Mouse (Mus musculus) heart, embryonic 12.5 days (tissue): ENCODE data around the gene Gm21731. TPM values are rescaled to one million over a fixed set of nuclear protein-coding genes. Genes with fewer than 3 reads are reported as not detected.
"Not testable (repeated sequence)": the region's sequence is repeated elsewhere in the genome, so short reads cannot be mapped to it uniquely, and the experiment has no call there.

Experiments
- ATAC-seq: fragments of 200-750 bp; cut with Nextera tagmentation; 2 replicates; pipeline ENCODE4 v1.8.0; 2017; ENCODE audit warnings: moderate TSS enrichment, moderate library complexity; ENCODE audit not compliant: insufficient number of reproducible peaks, low FRiP score
- H3K27ac ChIP-seq: fragments of 300-500 bp; sonication (generic); 2 replicates; pipeline ENCODE4 v1.5.1; 2016; ENCODE audit warnings: mild to moderate bottlenecking, moderate library complexity; ENCODE audit not compliant: poor library complexity, severe bottlenecking
- H3K27me3 ChIP-seq: fragments of 300-500 bp; sonication (generic); replicated peaks from 2 replicates; pipeline ENCODE4 v1.6.1; 2016; ENCODE audit warnings: mild to moderate bottlenecking, moderate library complexity
- H3K36me3 ChIP-seq: fragments of 300-500 bp; sonication (generic); 2 replicates; pipeline ENCODE4 v1.6.1; 2016; ENCODE audit warnings: mild to moderate bottlenecking, moderate library complexity
- H3K4me1 ChIP-seq: fragments of 300-500 bp; sonication (generic); replicated peaks from 2 replicates; pipeline ENCODE4 v1.6.1; 2016; ENCODE audit warnings: mild to moderate bottlenecking
- H3K4me2 ChIP-seq: fragments of 300-500 bp; sonication (generic); 2 replicates; pipeline ENCODE4 v1.6.1; 2016; ENCODE audit warnings: mild to moderate bottlenecking, moderate library complexity
- H3K4me3 ChIP-seq: fragments of 300-500 bp; sonication (generic); 2 replicates; pipeline ENCODE4 v1.5.1; 2016; ENCODE audit warnings: mild to moderate bottlenecking
- H3K9ac ChIP-seq: fragments of 300-500 bp; sonication (generic); 2 replicates; pipeline ENCODE4 v1.6.1; 2016; ENCODE audit warnings: mild to moderate bottlenecking, moderate library complexity
- H3K9me3 ChIP-seq: fragments of 300-500 bp; sonication (generic); replicated peaks from 2 replicates; pipeline ENCODE4 v1.6.1; 2016; ENCODE audit warnings: mild to moderate bottlenecking, moderate library complexity
- WGBS: fragments of 180-500 bp; shearing (Covaris S2); methylation state at CpG from one replicate; pipeline ENCODE4 v1.1.7; 2016; 5-methylcytosine and 5-hydroxymethylcytosine counted together
- polyA plus RNA-seq: library from polyadenylated mRNA; unstranded; fragments of >200 nt; fragmentation: Nextera tagmentation; extraction: Ambion mirVana; gene quantifications from 2 replicates; pipeline ENCODE4 v1.2.1, GENCODE M21; 2016

Gene Gm21731
- polyA plus RNA-seq: not detected in 2 replicates

- not testable (repeated sequence) for H3K9ac ChIP-seq, ATAC-seq, H3K9me3 ChIP-seq, H3K27ac ChIP-seq, H3K27me3 ChIP-seq, H3K4me2 ChIP-seq, H3K4me3 ChIP-seq, H3K4me1 ChIP-seq, H3K36me3 ChIP-seq
Measured at GRCm38 (mm10) chr13:120238811-120239210, at the start of gene Gm21731. Gm21731 (plus strand) TSS chr13:120239111.

GRCm38 (mm10) chr13:120196189-120196821, 42.6 kb upstream of the Gm21731 start:
- not testable (repeated sequence) for H3K27ac ChIP-seq, H3K9ac ChIP-seq, H3K4me2 ChIP-seq, ATAC-seq, H3K9me3 ChIP-seq, H3K4me1 ChIP-seq, H3K36me3 ChIP-seq, H3K27me3 ChIP-seq, H3K4me3 ChIP-seq
- WGBS: 61% methylated on average over 7 of the region's 8 CpGs

- H3K27me3 ChIP-seq, H3K4me1 ChIP-seq, H3K4me3 ChIP-seq, H3K9ac ChIP-seq, H3K27ac ChIP-seq, ATAC-seq, H3K36me3 ChIP-seq, H3K4me2 ChIP-seq, H3K9me3 ChIP-seq: not testable (repeated sequence)
- WGBS: no CpG with 5 or more reads among the region's 2 CpGs
Measured at GRCm38 (mm10) chr13:120215847-120216246, 23.1 kb upstream of the Gm21731 start, which contains the start of gene Gm21762. Gm21762 (minus strand) TSS chr13:120215947.

- not testable (repeated sequence) for H3K4me2 ChIP-seq, H3K4me1 ChIP-seq, H3K4me3 ChIP-seq, H3K36me3 ChIP-seq, H3K9me3 ChIP-seq, H3K27ac ChIP-seq, H3K9ac ChIP-seq, ATAC-seq, H3K27me3 ChIP-seq
- 76% methylated on average over 5 of the region's 5 CpGs for WGBS
Measured at GRCm38 (mm10) chr13:120220922-120221321, 18.0 kb upstream of the Gm21731 start.

- 91% methylated on average over 16 of the region's 25 CpGs for WGBS
- not testable (repeated sequence) for H3K27me3 ChIP-seq, H3K4me3 ChIP-seq, H3K4me2 ChIP-seq, H3K9me3 ChIP-seq, H3K9ac ChIP-seq, H3K4me1 ChIP-seq, ATAC-seq, H3K36me3 ChIP-seq, H3K27ac ChIP-seq
Measured at GRCm38 (mm10) chr13:120223012-120223659, 15.8 kb upstream of the Gm21731 start.

- H3K36me3 ChIP-seq, H3K9me3 ChIP-seq, H3K4me3 ChIP-seq, ATAC-seq, H3K27me3 ChIP-seq, H3K9ac ChIP-seq, H3K4me1 ChIP-seq, H3K27ac ChIP-seq, H3K4me2 ChIP-seq: not testable (repeated sequence)
- 86% methylated on average over 17 of the region's 17 CpGs for WGBS
Measured at GRCm38 (mm10) chr13:120231798-120232197, 7.1 kb upstream of the Gm21731 start.

GRCm38 (mm10) chr13:120232447-120233049, 6.4 kb upstream of the Gm21731 start:
- H3K9me3 ChIP-seq, H3K4me3 ChIP-seq, H3K27me3 ChIP-seq, H3K27ac ChIP-seq, H3K4me2 ChIP-seq, ATAC-seq, H3K36me3 ChIP-seq, H3K9ac ChIP-seq, H3K4me1 ChIP-seq: not testable (repeated sequence)
- 66% methylated on average over 13 of the region's 25 CpGs for WGBS

- not testable (repeated sequence) for H3K9me3 ChIP-seq, H3K4me1 ChIP-seq, H3K4me3 ChIP-seq, H3K27me3 ChIP-seq, H3K27ac ChIP-seq, H3K36me3 ChIP-seq, H3K4me2 ChIP-seq, ATAC-seq, H3K9ac ChIP-seq
- WGBS: 69% methylated on average over 2 of the region's 3 CpGs
Measured at GRCm38 (mm10) chr13:120251208-120251924, 12.5 kb downstream of the Gm21731 start.

GRCm38 (mm10) chr13:120258817-120259658, 20.1 kb downstream of the Gm21731 start:
- WGBS: 82% methylated on average over 3 of the region's 3 CpGs
- H3K9ac ChIP-seq, H3K4me1 ChIP-seq, H3K4me2 ChIP-seq, ATAC-seq, H3K4me3 ChIP-seq, H3K9me3 ChIP-seq, H3K36me3 ChIP-seq, H3K27ac ChIP-seq, H3K27me3 ChIP-seq: not testable (repeated sequence)

- 56% methylated on average over 3 of the region's 3 CpGs for WGBS
- H3K36me3 ChIP-seq, H3K27me3 ChIP-seq, H3K4me2 ChIP-seq, H3K9me3 ChIP-seq, H3K27ac ChIP-seq, H3K4me3 ChIP-seq, ATAC-seq, H3K4me1 ChIP-seq, H3K9ac ChIP-seq: not testable (repeated sequence)
Measured at GRCm38 (mm10) chr13:120259718-120260117, 20.8 kb downstream of the Gm21731 start.
